Mouse (Mus musculus): ENCODE results near the gene Gse1. TPM values are rescaled to one million over a fixed set of nuclear protein-coding genes. Genes with fewer than 3 reads are reported as not detected.

Gse1 gene
- polyA plus RNA-seq, 1 experiment, result 52.4 TPM

GRCm38 (mm10) chr8:120232398-120232797 is 4.1 kb downstream of the Gse1 start:
- Histone ChIP-seq H3K27me3 (ENCODE audit: control insufficient read depth, insufficient read depth, low read length) (no peaks in the 10 kb centered on the region), H3K27ac (ENCODE audit: insufficient read depth, low read length) (no peak overlapping the region), H3K4me3 (replicated peaks; ENCODE audit: insufficient read depth, low read depth, low read length) (no peak overlapping the region), H3K4me1 (ENCODE audit: control insufficient read depth, insufficient read depth, low read length) (peaks cover 36% of the 10 kb centered on the region)
- TF ChIP-seq POLR2A (IDR thresholded peaks at IDR 0.05; ENCODE audit: borderline replicate concordance, insufficient read depth, low read length), result no peak
- TF ChIP-seq CTCF (IDR thresholded peaks at IDR 0.05; ENCODE audit: borderline replicate concordance, insufficient read depth, low read depth, low read length), result no peak
- no peak for DNase-seq
- WGBS, result 37% methylated on average over 4 of the region's 4 CpGs

DNA sequence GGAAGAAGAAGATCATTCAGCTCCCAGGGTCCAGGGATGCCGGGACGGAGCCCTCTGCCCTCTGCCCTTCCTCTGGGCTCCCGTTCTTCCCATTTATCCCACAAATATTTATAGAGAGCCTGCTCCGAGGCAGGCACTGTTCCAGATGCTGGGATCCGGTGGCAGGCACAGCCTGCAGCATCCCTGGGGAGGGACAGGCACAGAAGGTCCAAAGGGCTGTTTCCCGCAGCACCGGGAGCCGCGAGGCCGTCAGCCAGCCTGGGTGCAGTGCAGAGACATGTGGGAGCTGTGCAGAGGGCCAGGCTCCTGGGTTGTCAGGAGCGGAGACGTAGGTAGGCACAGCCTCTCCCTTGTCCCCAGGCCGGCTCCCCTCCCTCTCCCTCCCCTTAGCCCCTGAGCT is 4.7 kb downstream of the Gse1 start:
- Histone ChIP-seq H3K4me3 (replicated peaks; ENCODE audit: insufficient read depth, low read depth, low read length) (no peak overlapping the region), H3K4me1 (ENCODE audit: control insufficient read depth, insufficient read depth, low read length) (peaks cover 36% of the 10 kb centered on the region), H3K27ac (ENCODE audit: insufficient read depth, low read length) (no peak overlapping the region), H3K27me3 (ENCODE audit: control insufficient read depth, insufficient read depth, low read length) (no peaks in the 10 kb centered on the region)
- TF ChIP-seq POLR2A (IDR thresholded peaks at IDR 0.05; ENCODE audit: borderline replicate concordance, insufficient read depth, low read length) (no peak), CTCF (IDR thresholded peaks at IDR 0.05; ENCODE audit: borderline replicate concordance, insufficient read depth, low read depth, low read length) (no peak)
- WGBS, result 31% methylated on average over 13 of the region's 13 CpGs
- DNase-seq, result no peak

DNA sequence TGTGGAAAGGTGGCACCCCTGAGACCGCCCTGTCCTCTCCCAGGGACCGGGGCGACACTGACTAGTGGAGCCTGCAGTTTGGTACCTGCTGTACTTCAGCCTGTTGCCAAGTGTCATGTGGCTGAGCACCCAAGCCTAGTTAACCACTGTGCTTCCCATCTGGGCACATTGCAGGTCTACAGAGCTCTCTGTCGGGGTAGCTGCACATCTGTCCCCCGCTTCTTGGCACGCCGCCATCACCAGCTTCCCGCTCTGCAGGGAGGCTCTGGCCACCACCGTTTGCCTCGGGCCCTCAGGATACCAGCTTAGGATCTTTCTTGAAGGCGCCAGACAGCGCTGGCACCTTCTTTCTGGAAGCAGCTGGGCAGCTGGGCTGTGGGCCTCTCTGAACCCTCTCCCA is 6.2 kb downstream of the Gse1 start:
- 35% methylated on average over 12 of the region's 12 CpGs for WGBS
- no peak for DNase-seq
- Histone ChIP-seq H3K4me1 (ENCODE audit: control insufficient read depth, insufficient read depth, low read length) (peaks cover 36% of the 10 kb centered on the region), H3K27ac (ENCODE audit: insufficient read depth, low read length) (no peak overlapping the region), H3K27me3 (ENCODE audit: control insufficient read depth, insufficient read depth, low read length) (no peaks in the 10 kb centered on the region), H3K4me3 (replicated peaks; ENCODE audit: insufficient read depth, low read depth, low read length) (no peak overlapping the region)
- no peak for TF ChIP-seq POLR2A (IDR thresholded peaks at IDR 0.05; ENCODE audit: borderline replicate concordance, insufficient read depth, low read length)
- no peak for TF ChIP-seq CTCF (IDR thresholded peaks at IDR 0.05; ENCODE audit: borderline replicate concordance, insufficient read depth, low read depth, low read length)

DNA sequence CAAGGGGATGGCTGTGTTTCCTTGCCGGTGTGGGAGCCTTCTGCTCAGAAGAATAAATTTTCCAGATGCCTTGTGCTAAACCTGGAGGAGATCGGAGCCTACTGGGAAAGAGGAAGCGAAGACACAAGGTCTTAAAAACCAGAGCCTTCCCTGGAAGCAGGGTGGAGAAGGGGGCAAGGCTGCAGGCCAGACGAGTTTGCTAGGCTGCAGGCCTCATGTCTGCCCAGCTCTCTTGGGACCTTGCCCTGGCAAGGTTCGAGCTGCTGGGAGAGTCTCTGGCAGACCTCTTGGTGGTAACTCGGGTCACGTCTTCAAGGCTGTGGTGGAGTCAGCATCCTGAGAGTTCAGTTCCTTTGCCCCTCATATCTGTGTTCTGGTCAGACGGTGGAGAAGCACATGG is 6.6 kb downstream of the Gse1 start:
- DNase-seq, result no peak
- H3K27me3 ChIP-seq (ENCODE audit: control insufficient read depth, insufficient read depth, low read length), result no peaks in the 10 kb centered on the region
- H3K4me3 ChIP-seq (replicated peaks; ENCODE audit: insufficient read depth, low read depth, low read length), result no peak overlapping the region
- H3K4me1 ChIP-seq (ENCODE audit: control insufficient read depth, insufficient read depth, low read length), result peaks cover 36% of the 10 kb centered on the region
- H3K27ac ChIP-seq (ENCODE audit: insufficient read depth, low read length), result no peak overlapping the region
- 63% methylated on average over 8 of the region's 8 CpGs for WGBS
- TF ChIP-seq CTCF (IDR thresholded peaks at IDR 0.05; ENCODE audit: borderline replicate concordance, insufficient read depth, low read depth, low read length) (no peak), POLR2A (IDR thresholded peaks at IDR 0.05; ENCODE audit: borderline replicate concordance, insufficient read depth, low read length) (no peak)

DNA sequence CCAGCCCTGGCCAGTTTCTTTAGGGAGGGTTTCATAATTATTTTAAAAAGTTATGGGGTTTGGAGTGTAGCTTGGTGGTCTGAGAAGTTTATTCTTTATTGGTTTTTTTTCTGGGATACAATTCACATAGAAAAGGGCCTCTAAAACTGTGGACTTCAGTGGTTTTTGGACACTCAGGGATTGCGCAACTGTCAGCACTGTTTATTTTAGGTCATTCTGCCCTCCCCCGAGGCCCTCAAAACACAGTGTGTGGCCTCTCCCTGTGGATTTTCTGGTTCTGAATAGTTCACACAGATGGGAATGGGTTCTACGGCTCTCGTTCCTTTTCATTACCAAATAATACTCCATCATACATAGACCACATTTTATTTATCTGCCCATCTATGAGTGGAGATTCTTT is 15.0 kb downstream of the Gse1 start:
- no peak for TF ChIP-seq POLR2A (IDR thresholded peaks at IDR 0.05; ENCODE audit: borderline replicate concordance, insufficient read depth, low read length)
- no peak for TF ChIP-seq CTCF (IDR thresholded peaks at IDR 0.05; ENCODE audit: borderline replicate concordance, insufficient read depth, low read depth, low read length)
- DNase-seq, result no peak
- 92% methylated on average over 4 of the region's 4 CpGs for WGBS
- Histone ChIP-seq H3K27ac (ENCODE audit: insufficient read depth, low read length) (no peak overlapping the region), H3K27me3 (ENCODE audit: control insufficient read depth, insufficient read depth, low read length) (no peaks in the 10 kb centered on the region), H3K4me1 (ENCODE audit: control insufficient read depth, insufficient read depth, low read length) (no peaks in the 10 kb centered on the region; the same call in 1 of the 2 replicates), H3K4me3 (replicated peaks; ENCODE audit: insufficient read depth, low read depth, low read length) (no peak overlapping the region)

GRCm38 (mm10) chr8:120243916-120244451 is 15.7 kb downstream of the Gse1 start:
- 0 out of 2 replicates have a peak, but pooled peaks have one; percentile 1 for TF ChIP-seq CTCF (IDR thresholded peaks at IDR 0.05; ENCODE audit: borderline replicate concordance, insufficient read depth, low read depth, low read length)
- no peak for TF ChIP-seq POLR2A (IDR thresholded peaks at IDR 0.05; ENCODE audit: borderline replicate concordance, insufficient read depth, low read length)
- WGBS, result 93% methylated on average over 5 of the region's 5 CpGs

DNA sequence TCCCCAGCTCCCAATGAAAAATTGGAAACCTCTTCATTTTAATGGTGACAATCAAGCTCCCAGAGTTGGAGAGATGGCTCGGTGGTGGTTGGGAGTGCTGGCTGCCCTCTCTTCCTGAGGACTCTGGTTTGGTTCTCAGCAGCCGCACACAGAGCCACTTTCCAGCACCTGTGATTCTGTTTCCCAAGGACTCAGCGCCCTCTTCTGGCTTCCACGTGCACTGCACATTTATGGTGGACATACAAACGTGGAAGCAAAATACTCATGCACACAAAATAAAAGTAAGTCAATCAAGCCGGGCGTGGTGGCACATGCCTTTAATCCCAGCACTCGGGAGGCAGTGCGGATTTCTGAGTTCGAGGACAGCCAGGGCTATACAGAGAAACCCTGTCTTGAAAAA is 16.3 kb downstream of the Gse1 start:
- Histone ChIP-seq H3K27ac (ENCODE audit: insufficient read depth, low read length) (no peak overlapping the region), H3K4me3 (replicated peaks; ENCODE audit: insufficient read depth, low read depth, low read length) (no peak overlapping the region), H3K4me1 (ENCODE audit: control insufficient read depth, insufficient read depth, low read length) (no peaks in the 10 kb centered on the region; the same call in 1 of the 2 replicates), H3K27me3 (ENCODE audit: control insufficient read depth, insufficient read depth, low read length) (no peaks in the 10 kb centered on the region)
- no peak for TF ChIP-seq POLR2A (IDR thresholded peaks at IDR 0.05; ENCODE audit: borderline replicate concordance, insufficient read depth, low read length)
- no peak for TF ChIP-seq CTCF (IDR thresholded peaks at IDR 0.05; ENCODE audit: borderline replicate concordance, insufficient read depth, low read depth, low read length)
- WGBS, result 94% methylated on average over 10 of the region's 10 CpGs
- no peak for DNase-seq

More at GRCm38 (mm10) chr8:120243916-120244451, 15.7 kb downstream of the Gse1 start:
- no peak for DNase-seq
- H3K4me1 ChIP-seq (ENCODE audit: control insufficient read depth, insufficient read depth, low read length), result no peaks in the 10 kb centered on the region; the same call in 1 of the 2 replicates
- no peak overlapping the region for H3K27ac ChIP-seq (ENCODE audit: insufficient read depth, low read length)
- no peak overlapping the region for H3K4me3 ChIP-seq (replicated peaks; ENCODE audit: insufficient read depth, low read depth, low read length)
- H3K27me3 ChIP-seq (ENCODE audit: control insufficient read depth, insufficient read depth, low read length), result no peaks in the 10 kb centered on the region

DNA sequence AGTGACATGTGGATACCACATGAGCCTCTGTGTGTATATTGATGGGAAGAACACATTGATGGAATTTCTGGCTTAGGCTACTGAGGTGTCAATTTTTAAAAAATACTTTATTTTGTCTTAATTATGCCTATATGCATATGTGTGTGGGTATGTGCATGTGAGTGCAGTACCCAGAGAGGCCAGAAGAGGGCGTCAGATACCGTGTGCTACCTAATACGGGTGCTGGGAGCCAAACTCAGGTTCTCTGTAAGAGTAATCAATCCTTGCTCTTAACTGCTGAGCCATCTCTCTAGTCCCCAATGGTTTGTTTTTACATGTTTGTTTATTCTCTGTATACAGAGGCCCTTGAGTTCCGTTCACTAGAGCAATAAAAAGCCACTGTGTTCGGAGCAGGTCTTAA is 19.4 kb downstream of the Gse1 start:
- 75% methylated on average over 5 of the region's 5 CpGs for WGBS
- H3K27ac ChIP-seq (ENCODE audit: insufficient read depth, low read length), result no peak overlapping the region

More for the DNA sequence above, 19.4 kb downstream of the Gse1 start:
- Histone ChIP-seq H3K4me1 (ENCODE audit: control insufficient read depth, insufficient read depth, low read length) (peaks cover 3% of the 10 kb centered on the region; the same call in 1 of the 2 replicates), H3K27me3 (ENCODE audit: control insufficient read depth, insufficient read depth, low read length) (no peaks in the 10 kb centered on the region), H3K4me3 (replicated peaks; ENCODE audit: insufficient read depth, low read depth, low read length) (no peak overlapping the region)
- DNase-seq, result no peak
- TF ChIP-seq CTCF (IDR thresholded peaks at IDR 0.05; ENCODE audit: borderline replicate concordance, insufficient read depth, low read depth, low read length) (peak; percentile 35; the same call in 1 of the 2 replicates), POLR2A (IDR thresholded peaks at IDR 0.05; ENCODE audit: borderline replicate concordance, insufficient read depth, low read length) (no peak)

Measured in cerebellum, adult 2 months (tissue).